Mouse (Mus musculus) cerebellum, adult 9-11 months (tissue): ENCODE measurements around the gene Sectm1a.
A peak's percentile ranks its signal among the peaks of the same experiment; 100 is the strongest.
"Not testable (repeated sequence)": the region's sequence is repeated elsewhere in the genome, so short reads cannot be mapped to it uniquely, and the experiment has no call there.

Experiments used
- DNase-seq: peaks from one replicate; pipeline ENCODE4 v3.0.0; 2022

Sectm1a gene

GRCm38 (mm10) chr11:121089756-121090546 lies 8.9 kb upstream of the Sectm1a start:
- no peak for DNase-seq

- DNase-seq, result no peak
Observed at GRCm38 (mm10) chr11:121088997-121089396, 8.0 kb upstream of the Sectm1a start.

- DNase-seq, result no peak
Observed at GRCm38 (mm10) chr11:121086296-121086695, 5.3 kb upstream of the Sectm1a start.

- no peak for DNase-seq
Observed at GRCm38 (mm10) chr11:121085181-121085580, 4.2 kb upstream of the Sectm1a start.

GRCm38 (mm10) chr11:121082857-121083500 lies 2.0 kb upstream of the Sectm1a start:
- DNase-seq, result no peak

- no peak for DNase-seq
Observed at GRCm38 (mm10) chr11:121082250-121082649, 1.2 kb upstream of the Sectm1a start.

- no peak for DNase-seq
Observed at GRCm38 (mm10) chr11:121080330-121080729, 690 bp downstream of the Sectm1a start.

GRCm38 (mm10) chr11:121075655-121076054 lies 5.4 kb downstream of the Sectm1a start:
- DNase-seq, result no peak

- not testable (repeated sequence) for DNase-seq
Observed at GRCm38 (mm10) chr11:121069662-121070061, 11.4 kb downstream of the Sectm1a start.

- DNase-seq, result no peak
Observed at GRCm38 (mm10) chr11:121067895-121068294, 13.1 kb downstream of the Sectm1a start.

GRCm38 (mm10) chr11:121064197-121064596 lies 16.8 kb downstream of the Sectm1a start:
- no peak for DNase-seq

GRCm38 (mm10) chr11:121063379-121063778 lies 17.6 kb downstream of the Sectm1a start, which contains the start of gene Sectm1b:
TSS of gene Sectm1b (minus strand) at chr11:121063569.
- DNase-seq, result no peak

- DNase-seq, result no peak
Observed at GRCm38 (mm10) chr11:121061615-121062014, 19.4 kb downstream of the Sectm1a start.

- not testable (repeated sequence) for DNase-seq
Observed at GRCm38 (mm10) chr11:121060401-121061067, 20.5 kb downstream of the Sectm1a start.

- DNase-seq, result no peak
Observed at GRCm38 (mm10) chr11:121059471-121059870, 21.5 kb downstream of the Sectm1a start.

GRCm38 (mm10) chr11:121058956-121059355 lies 22.1 kb downstream of the Sectm1a start:
- no peak for DNase-seq

GRCm38 (mm10) chr11:121058122-121058521 lies 22.9 kb downstream of the Sectm1a start:
- no peak for DNase-seq

GRCm38 (mm10) chr11:121056536-121057236 lies 24.3 kb downstream of the Sectm1a start:
- DNase-seq, result no peak

GRCm38 (mm10) chr11:121053536-121053935 lies 27.5 kb downstream of the Sectm1a start:
- DNase-seq, result peak; percentile 66

- no peak for DNase-seq
Observed at GRCm38 (mm10) chr11:121052387-121052786, 28.6 kb downstream of the Sectm1a start.

GRCm38 (mm10) chr11:121051793-121052192 lies 29.2 kb downstream of the Sectm1a start:
- no peak for DNase-seq

- no peak for DNase-seq
Observed at GRCm38 (mm10) chr11:121049840-121050239, 31.2 kb downstream of the Sectm1a start.

- DNase-seq, result no peak
Observed at GRCm38 (mm10) chr11:121047826-121048399, 33.1 kb downstream of the Sectm1a start.
